Mouse (Mus musculus): ENCODE measurements around the gene Vezt. TPM values are rescaled to one million over a fixed set of nuclear protein-coding genes. Genes with fewer than 3 reads are reported as not detected.

Gene Vezt
- polyA plus RNA-seq (2015; fragmentation: Nextera tagmentation; extraction: Ambion mirVana), result 59.0 and 62.5 TPM in 2 replicates

DNA sequence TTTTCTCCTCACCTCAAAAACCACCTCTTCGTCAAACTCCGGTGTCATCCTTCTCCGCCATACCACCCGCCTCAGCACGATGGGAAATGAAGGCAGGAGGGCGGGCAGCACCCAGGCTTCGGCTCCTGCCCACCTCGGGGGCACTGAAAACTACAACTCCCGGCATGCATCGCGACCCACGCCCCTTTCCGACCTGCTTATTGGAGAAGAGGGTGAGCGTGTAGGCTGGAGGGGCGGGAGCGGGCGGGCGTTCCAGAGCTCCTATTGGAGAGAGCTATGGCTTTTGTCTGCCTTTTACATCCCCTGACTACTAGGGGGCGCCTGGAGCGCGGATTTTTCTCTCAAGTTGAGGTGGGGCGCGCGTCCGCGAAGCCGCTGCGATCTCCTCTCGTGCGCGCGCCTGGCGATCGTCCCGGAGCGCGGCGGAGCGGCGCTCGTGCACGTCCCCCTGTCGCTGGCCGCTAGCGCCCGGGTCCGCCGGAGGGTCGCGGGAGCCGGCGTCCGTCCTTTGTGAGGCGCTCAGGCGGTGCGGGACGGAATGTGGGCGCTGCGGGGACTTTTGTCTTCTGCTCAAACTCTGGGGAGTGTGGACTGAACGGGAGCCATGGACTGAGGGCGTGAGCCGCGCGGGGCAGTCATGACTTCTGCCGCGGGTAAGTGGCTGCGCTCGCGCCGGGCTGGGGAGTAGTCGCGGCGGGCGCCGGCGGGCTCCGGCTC lies at the start of gene Vezt, which contains the start of gene Fgd6:
TSS of gene Vezt (minus strand) at position 160 of the 717 bp plus-strand sequence.
TSS of gene Fgd6 (plus strand) at position 344 of the 717 bp plus-strand sequence.
- H3K27me3 ChIP-seq (replicated peaks), result no peaks in the 10 kb centered on the region
- peak within 1 kb of the TSS; percentile 87 for H3K4me2 ChIP-seq
- H3K9ac ChIP-seq, result peak within 1 kb of the TSS; percentile 96
- H3K27ac ChIP-seq, result peak within 1 kb of the TSS; percentile 87
- under 1% methylated on average over 73 of the region's 77 CpGs for WGBS
- no peaks in the 10 kb centered on the region for H3K36me3 ChIP-seq (replicated peaks)
- H3K4me3 ChIP-seq, result peak within 1 kb of the TSS; percentile 87
- peak; percentile 99 for ATAC-seq (replicated peaks)
- no peaks in the 10 kb centered on the region for H3K9me3 ChIP-seq
- peaks cover 34% of the 10 kb centered on the region for H3K4me1 ChIP-seq

DNA sequence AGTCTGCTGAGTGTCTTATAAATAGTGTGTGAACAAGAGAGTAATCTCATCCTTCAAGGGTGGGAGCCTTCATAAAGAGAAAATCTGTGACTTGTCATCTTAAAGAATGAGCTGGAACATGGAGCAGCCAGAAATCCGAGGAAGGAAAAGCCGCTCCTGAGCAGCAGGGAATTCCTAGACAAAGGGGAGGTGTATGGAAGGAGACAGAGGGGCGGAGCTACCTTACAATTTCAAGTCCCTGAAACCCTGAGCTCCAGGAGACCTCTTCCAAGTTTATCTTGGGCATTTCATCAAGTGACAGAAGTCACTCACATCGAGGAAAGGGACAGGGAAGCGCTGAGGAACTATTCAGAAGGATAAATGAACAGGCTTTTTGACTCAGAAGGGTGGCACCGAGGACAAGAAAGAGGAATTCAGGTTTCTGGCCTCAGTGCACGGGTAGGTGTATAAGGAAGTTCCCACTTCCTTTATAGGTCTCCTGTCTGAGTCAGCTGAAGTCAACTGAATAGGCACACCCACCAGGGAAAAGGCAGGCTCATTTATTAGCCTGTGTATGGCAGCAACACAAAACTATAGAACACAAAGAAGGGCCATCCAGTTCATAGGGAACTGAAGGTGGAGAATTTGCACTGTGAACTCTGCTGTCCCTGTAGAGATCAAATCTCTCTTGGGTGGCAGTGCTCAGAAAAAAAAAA lies 46.6 kb upstream of the Vezt start:
- no peak for ATAC-seq (replicated peaks)
- H3K36me3 ChIP-seq (replicated peaks), result no peaks in the 10 kb centered on the region
- no peaks in the 10 kb centered on the region for H3K4me1 ChIP-seq
- H3K9me3 ChIP-seq, result no peaks in the 10 kb centered on the region
- H3K27me3 ChIP-seq (replicated peaks), result no peaks in the 10 kb centered on the region
- no peak overlapping the region for H3K27ac ChIP-seq
- H3K4me3 ChIP-seq, result no peak overlapping the region
- no peak overlapping the region for H3K9ac ChIP-seq
- H3K4me2 ChIP-seq, result no peak overlapping the region
- WGBS, result 39% methylated on average over 7 of the region's 7 CpGs

DNA sequence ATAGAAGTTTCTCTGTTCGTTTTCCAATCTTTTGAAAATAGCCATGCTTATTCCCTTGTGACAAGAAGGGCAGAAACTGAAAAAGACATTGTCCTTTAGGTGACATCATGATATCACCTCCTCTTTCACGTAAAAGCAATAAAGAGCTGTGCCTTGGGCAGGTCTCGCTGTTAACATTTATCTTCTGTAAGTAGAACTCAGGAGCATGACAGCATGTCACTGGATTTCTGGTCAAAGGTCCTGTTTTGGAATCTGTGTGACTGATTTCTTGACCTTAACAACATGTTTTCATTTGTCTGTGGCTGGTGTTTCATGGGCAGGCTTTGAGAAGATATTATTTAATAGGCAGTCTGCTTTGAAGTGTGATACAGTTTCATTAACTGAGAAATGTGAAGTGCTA lies 45.1 kb upstream of the Vezt start:
- no peak overlapping the region for H3K4me2 ChIP-seq
- no peak overlapping the region for H3K27ac ChIP-seq
- no peak for ATAC-seq (replicated peaks)
- H3K4me3 ChIP-seq, result no peak overlapping the region
- no peaks in the 10 kb centered on the region for H3K36me3 ChIP-seq (replicated peaks)
- no peaks in the 10 kb centered on the region for H3K27me3 ChIP-seq (replicated peaks)
- H3K9me3 ChIP-seq, result no peaks in the 10 kb centered on the region
- WGBS, result 86% methylated on average over 3 of the region's 3 CpGs
- H3K4me1 ChIP-seq, result no peaks in the 10 kb centered on the region
- H3K9ac ChIP-seq, result no peak overlapping the region

DNA sequence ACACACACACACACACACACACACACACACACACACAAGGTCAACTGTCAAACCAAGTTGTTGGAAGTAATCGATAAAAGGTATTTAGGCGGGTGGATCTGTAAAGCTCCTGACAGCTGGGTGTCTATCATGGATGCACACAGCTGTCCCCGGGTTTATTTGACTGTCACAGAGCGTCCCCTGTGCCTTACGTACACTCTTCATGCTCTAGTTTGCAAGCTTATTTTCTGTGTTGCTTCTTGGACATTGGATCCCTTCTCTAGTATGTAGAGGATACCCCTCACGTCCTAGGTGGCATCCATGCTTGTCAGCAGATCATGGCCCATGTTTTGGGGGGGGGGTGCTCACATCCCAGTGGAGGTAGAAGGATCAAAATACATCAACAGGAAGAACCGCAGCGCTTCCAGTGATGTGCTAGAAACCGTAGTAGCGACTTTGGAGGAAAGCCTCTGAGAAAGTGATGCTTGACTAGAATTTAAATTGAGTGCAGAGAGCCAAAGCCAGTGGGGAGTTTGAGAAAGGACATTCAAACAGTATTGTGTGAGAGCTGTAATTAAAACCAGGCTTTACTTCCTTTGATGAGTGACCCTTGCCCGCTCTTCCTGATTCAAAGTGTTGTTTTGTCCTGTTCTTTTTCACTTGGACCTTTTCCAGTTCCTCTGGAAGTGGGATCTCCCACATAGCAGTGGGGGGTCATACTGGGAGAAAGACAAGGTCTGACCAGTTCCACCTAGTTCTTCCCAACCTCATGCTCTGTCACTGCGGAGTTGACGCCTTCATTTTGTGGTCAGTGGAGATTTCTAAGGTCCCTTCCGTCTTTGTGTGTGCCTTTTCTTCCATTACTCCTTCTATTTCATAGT lies 41.6 kb upstream of the Vezt start:
- Histone ChIP-seq H3K27ac (peak overlapping the region; percentile 63), H3K36me3 (replicated peaks) (no peaks in the 10 kb centered on the region), H3K9ac (no peak overlapping the region), H3K4me3 (no peak overlapping the region), H3K4me2 (no peak overlapping the region), H3K9me3 (no peaks in the 10 kb centered on the region), H3K27me3 (replicated peaks) (no peaks in the 10 kb centered on the region), H3K4me1 (no peaks in the 10 kb centered on the region)
- ATAC-seq (replicated peaks), result no peak
- 54% methylated on average over 14 of the region's 14 CpGs for WGBS

DNA sequence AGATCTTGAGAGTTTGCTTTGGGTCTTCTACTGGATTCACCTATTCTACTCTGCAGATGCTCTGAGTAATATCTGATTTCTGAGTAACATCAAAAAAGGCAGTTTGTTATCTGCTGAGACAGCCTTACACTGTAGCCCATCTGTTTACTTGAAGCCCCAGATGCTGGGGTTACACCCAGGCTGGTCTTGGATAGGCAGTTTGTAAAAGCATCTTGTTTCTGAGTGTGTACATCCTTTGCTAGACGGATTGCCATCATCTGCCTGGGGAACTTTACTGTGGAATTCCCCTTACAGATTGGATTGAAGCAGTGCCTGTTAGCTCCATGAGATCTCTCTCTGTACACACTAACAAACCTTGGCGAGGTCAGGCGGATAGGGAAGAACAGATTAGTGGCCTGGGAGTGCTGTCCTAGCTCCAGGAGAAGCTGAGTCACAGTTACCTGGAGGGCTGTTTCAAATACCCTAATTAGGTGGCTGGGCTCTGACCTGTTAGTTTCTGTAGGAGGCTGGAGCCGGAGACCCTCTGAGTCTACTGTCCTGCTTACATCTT lies 37.4 kb upstream of the Vezt start:
- no peak overlapping the region for H3K9ac ChIP-seq
- no peaks in the 10 kb centered on the region for H3K4me1 ChIP-seq
- H3K27me3 ChIP-seq (replicated peaks), result no peaks in the 10 kb centered on the region
- H3K27ac ChIP-seq, result no peak overlapping the region
- 83% methylated on average over 4 of the region's 4 CpGs for WGBS
- H3K4me3 ChIP-seq, result no peak overlapping the region
- no peak overlapping the region for H3K4me2 ChIP-seq
- no peak for ATAC-seq (replicated peaks)
- H3K36me3 ChIP-seq (replicated peaks), result no peaks in the 10 kb centered on the region
- no peaks in the 10 kb centered on the region for H3K9me3 ChIP-seq

DNA sequence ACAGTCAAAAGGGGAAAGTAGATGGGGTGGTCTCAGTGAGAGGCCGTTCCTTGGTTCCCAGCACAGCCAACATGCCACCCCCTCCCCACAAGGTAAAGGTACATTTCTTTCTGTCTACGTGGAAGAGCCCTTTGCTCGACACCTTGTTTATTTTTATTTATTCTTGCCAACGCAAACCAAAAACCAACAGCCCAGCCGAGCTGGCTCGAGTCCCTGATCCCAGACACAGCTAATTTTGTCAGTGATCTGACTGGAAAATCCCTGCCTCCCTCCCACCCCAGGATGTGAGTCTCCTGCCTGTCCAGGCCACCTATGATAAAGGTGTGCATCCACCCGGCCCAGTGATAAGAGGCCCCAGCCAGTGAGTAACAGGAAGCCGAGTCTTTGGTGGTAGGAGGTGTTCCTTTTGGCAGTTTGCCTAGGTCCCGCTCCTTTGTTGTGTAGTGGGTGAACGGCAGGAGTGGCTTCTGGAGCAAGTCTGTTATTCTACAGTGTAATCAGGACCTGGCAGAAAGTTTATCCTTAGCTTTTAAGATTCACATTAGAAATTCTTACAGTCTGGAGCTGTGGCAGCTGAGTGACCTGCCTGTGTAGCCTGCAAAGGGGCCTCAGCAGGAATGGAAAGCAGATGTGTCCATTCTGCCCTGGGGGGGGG lies 36.8 kb upstream of the Vezt start:
- Histone ChIP-seq H3K9ac (no peak overlapping the region), H3K27me3 (replicated peaks) (no peaks in the 10 kb centered on the region), H3K4me3 (no peak overlapping the region), H3K4me1 (no peaks in the 10 kb centered on the region), H3K9me3 (no peaks in the 10 kb centered on the region), H3K27ac (no peak overlapping the region), H3K4me2 (no peak overlapping the region), H3K36me3 (replicated peaks) (no peaks in the 10 kb centered on the region)
- WGBS, result 74% methylated on average over 10 of the region's 10 CpGs
- no peak for ATAC-seq (replicated peaks)

DNA sequence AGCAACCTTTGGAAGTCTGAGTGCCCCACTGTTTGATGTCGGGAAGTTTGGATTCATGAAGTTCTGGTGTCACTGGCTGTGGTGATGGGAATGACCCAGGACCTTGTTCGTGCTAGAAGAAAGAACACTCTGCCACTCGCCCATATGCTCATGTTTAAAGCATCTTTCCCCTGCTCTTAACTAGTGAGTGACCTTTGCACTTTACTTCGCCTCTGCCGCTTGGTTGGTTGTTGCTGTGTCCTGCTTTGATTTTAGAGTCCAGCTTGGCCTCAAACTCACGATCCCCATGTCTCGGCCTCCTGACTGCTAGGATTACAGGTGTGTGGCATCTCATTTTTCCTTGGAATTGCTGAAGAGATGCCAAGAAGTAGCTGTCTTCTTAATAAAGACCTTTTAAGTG lies 36.0 kb upstream of the Vezt start:
- no peaks in the 10 kb centered on the region for H3K27me3 ChIP-seq (replicated peaks)
- H3K4me3 ChIP-seq, result no peak overlapping the region
- H3K27ac ChIP-seq, result no peak overlapping the region
- no peak overlapping the region for H3K4me2 ChIP-seq
- no peak for ATAC-seq (replicated peaks)
- no peaks in the 10 kb centered on the region for H3K9me3 ChIP-seq
- no peak overlapping the region for H3K9ac ChIP-seq
- no peaks in the 10 kb centered on the region for H3K36me3 ChIP-seq (replicated peaks)
- H3K4me1 ChIP-seq, result no peaks in the 10 kb centered on the region
- WGBS, result 90% methylated on average over 7 of the region's 7 CpGs

DNA sequence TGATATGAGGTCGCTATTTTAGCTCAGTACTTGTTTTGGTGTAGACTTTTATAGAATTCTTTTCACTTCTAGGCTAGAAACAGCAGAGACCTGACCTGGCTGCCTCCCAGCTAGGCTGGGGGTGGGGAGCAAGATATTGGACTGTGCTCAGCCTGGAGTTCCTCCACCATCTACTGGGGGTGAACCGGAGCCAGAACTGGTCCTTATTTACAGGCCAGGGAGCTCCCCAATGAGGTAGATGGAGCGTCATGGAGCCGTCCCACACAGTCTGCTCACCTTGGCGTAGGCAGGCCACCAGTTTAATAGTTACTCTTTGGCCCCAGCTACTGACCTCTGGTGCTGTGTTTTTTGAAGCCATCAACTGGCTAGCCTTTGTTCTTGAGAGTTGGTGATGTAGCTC lies 33.1 kb upstream of the Vezt start:
- WGBS, result 91% methylated on average over 5 of the region's 5 CpGs

DNA sequence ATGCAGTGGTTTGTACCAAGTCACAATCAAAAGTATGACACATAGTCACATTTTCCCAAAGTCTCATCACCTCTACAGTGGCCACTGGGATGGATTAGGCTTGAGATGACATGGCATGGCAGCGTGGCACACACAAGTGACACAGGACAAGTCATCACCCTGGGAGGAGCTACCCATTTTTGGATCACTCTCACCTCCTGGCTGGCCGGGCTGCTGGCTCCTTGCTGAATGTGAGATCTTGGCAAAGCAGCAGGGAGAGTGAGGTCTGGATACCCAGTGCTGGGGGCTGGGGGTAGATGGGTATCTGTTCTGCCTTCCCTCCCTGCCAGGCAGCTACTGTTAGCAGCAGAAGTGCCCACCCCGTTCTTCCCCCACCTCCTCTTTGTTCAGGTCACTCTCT lies 31.3 kb upstream of the Vezt start:
- H3K4me2 ChIP-seq, result no peak overlapping the region

More for the DNA sequence above, 33.1 kb upstream of the Vezt start:
- Histone ChIP-seq H3K27me3 (replicated peaks) (no peaks in the 10 kb centered on the region), H3K4me2 (no peak overlapping the region), H3K9me3 (no peaks in the 10 kb centered on the region), H3K27ac (no peak overlapping the region), H3K36me3 (replicated peaks) (no peaks in the 10 kb centered on the region), H3K9ac (no peak overlapping the region), H3K4me1 (no peaks in the 10 kb centered on the region), H3K4me3 (no peak overlapping the region)
- no peak for ATAC-seq (replicated peaks)

DNA sequence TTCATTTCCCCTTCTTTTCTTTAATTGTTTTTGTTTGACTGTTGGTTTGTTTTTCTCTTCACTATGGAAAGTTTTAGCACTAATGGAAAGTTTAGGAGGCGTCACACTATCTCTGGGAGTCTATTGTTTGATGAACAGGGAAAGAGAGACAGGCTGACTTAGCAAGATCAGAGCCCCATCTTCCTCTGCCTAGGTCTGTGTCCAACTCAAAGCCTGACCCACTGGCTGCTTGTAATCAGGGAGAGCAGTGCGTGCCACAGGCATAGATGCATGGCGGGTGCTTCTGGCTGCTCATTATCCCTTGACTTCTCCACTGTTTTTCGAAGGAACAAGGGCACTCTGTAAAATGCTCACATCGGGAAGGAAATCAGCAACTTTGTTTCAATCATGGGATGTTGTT lies 26.7 kb upstream of the Vezt start:
- no peak overlapping the region for H3K27ac ChIP-seq
- no peaks in the 10 kb centered on the region for H3K27me3 ChIP-seq (replicated peaks)
- H3K4me3 ChIP-seq, result no peak overlapping the region
- no peak for ATAC-seq (replicated peaks)
- H3K9me3 ChIP-seq, result no peaks in the 10 kb centered on the region
- no peaks in the 10 kb centered on the region for H3K36me3 ChIP-seq (replicated peaks)
- no peak overlapping the region for H3K9ac ChIP-seq
- H3K4me2 ChIP-seq, result no peak overlapping the region
- 57% methylated on average over 5 of the region's 5 CpGs for WGBS
- peaks cover 4% of the 10 kb centered on the region; the same call in 1 of the 2 replicates for H3K4me1 ChIP-seq

More for the DNA sequence above, 31.3 kb upstream of the Vezt start:
- ATAC-seq (replicated peaks), result no peak
- 71% methylated on average over 3 of the region's 3 CpGs for WGBS
- H3K36me3 ChIP-seq (replicated peaks), result no peaks in the 10 kb centered on the region
- H3K4me3 ChIP-seq, result no peak overlapping the region
- no peak overlapping the region for H3K27ac ChIP-seq
- H3K9ac ChIP-seq, result no peak overlapping the region
- peaks cover 4% of the 10 kb centered on the region; the same call in 1 of the 2 replicates for H3K4me1 ChIP-seq
- H3K27me3 ChIP-seq (replicated peaks), result no peaks in the 10 kb centered on the region
- no peaks in the 10 kb centered on the region for H3K9me3 ChIP-seq

DNA sequence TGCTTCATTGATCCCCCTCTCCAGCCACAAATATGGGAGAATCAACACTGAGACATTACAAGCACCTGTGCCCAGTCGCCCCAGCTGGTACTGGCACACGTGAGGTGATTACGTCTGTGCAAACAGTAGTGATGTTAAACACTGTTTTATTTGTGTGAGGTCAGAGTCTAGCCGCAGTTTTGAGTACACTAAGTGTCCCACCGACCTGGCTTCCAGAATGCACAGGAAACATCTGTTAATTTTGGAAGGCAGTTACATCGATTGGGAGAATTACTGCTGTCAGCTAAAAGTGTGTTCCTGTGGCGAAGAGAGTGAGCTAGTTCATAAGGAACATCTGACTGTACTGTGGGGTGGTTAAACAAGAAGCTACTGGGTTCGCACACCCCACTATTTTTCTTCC lies 24.6 kb upstream of the Vezt start:
- H3K27ac ChIP-seq, result no peak overlapping the region
- no peaks in the 10 kb centered on the region for H3K27me3 ChIP-seq (replicated peaks)
- no peak overlapping the region for H3K4me2 ChIP-seq
- 87% methylated on average over 8 of the region's 8 CpGs for WGBS
- H3K36me3 ChIP-seq (replicated peaks), result no peaks in the 10 kb centered on the region
- H3K4me1 ChIP-seq, result peaks cover 4% of the 10 kb centered on the region; the same call in 1 of the 2 replicates
- no peaks in the 10 kb centered on the region for H3K9me3 ChIP-seq
- no peak overlapping the region for H3K9ac ChIP-seq
- H3K4me3 ChIP-seq, result no peak overlapping the region
- no peak for ATAC-seq (replicated peaks)

Data from midbrain, embryonic 15.5 days (tissue).